Mouse (Mus musculus): ENCODE data around the gene Kyat1.
A peak's percentile ranks its signal among the peaks of the same experiment; 100 is the strongest.

The Kyat1 gene

GRCm38 (mm10) chr2:30205629-30206357, at the start of gene Kyat1:
Kyat1 (minus strand) TSS chr2:30205847.
- peak; percentile 96 for DNase-seq (ENCODE audit: low read depth, low spot score)

DNA sequence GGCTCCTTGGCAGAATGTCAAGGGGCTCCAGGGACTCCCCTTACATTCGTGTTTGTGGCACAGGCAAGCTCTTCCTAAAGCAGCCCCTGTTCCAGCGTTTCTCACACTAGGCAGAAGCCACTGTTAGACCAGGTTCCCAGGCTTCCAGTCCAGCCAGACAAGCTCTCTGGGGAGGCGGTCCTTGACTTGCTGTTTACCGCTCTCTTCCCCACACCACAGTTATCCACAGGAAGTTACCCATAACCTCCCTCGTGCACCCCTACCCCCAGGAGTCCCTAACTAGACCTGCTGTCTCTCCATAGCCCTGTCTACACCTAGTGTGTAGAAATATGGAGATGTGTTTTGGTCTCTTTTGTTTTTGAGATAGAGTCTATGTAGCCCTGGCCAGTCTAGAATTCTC, 48.2 kb upstream of the Kyat1 start:
- DNase-seq (ENCODE audit: low read depth, low spot score): no peak

DNA sequence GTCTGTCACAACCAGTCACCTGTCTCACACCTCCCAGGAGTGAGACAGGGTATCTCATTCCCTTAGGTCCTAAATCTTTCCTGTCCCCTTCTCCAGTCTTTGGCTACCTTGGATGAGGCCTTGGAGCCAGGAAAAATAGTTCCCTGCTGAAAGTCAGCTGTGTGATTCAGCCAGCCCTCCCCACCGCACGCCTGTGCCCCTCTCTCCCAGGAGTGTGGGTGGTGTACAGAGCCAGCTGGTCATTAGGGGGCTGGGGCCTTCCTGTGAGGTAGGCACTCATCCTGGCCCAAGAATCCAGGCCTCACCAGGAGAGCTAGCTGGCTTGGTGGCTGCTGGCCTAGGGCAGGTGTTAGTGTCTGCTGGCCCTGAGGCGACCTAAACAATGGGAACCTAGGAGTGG, 46.9 kb upstream of the Kyat1 start:
- no peak for DNase-seq (ENCODE audit: low read depth, low spot score)

- peak; percentile 59 for DNase-seq (ENCODE audit: low read depth, low spot score)
Observed at GRCm38 (mm10) chr2:30251417-30252104, 45.9 kb upstream of the Kyat1 start.

GRCm38 (mm10) chr2:30250166-30251128, 44.8 kb upstream of the Kyat1 start:
- no peak for DNase-seq (ENCODE audit: low read depth, low spot score)

- DNase-seq (ENCODE audit: low read depth, low spot score): no peak
Observed at GRCm38 (mm10) chr2:30249182-30249581, 43.5 kb upstream of the Kyat1 start.

DNA sequence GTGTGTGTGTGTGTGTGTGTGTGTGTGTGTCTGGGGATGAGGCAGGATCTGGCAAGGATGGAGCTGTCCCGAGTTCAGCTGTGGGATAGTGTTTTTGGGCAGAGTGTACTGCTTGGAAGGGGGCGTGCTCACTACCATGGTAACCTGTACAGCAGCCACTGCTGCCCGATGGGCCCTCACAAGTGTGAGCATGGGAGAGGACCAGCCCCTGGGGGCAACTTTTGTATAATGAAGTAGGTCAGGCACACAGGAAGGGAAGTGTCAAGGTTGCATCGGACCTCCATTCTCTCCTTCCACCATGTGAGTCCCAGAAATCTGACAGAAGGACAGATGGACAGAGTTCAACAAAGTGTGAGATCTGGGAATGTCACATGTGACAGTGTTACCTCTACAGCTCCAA, 42.0 kb upstream of the Kyat1 start:
- DNase-seq (ENCODE audit: low read depth, low spot score): no peak

- no peak for DNase-seq (ENCODE audit: low read depth, low spot score)
Observed at GRCm38 (mm10) chr2:30247036-30247435, 41.4 kb upstream of the Kyat1 start.

DNA sequence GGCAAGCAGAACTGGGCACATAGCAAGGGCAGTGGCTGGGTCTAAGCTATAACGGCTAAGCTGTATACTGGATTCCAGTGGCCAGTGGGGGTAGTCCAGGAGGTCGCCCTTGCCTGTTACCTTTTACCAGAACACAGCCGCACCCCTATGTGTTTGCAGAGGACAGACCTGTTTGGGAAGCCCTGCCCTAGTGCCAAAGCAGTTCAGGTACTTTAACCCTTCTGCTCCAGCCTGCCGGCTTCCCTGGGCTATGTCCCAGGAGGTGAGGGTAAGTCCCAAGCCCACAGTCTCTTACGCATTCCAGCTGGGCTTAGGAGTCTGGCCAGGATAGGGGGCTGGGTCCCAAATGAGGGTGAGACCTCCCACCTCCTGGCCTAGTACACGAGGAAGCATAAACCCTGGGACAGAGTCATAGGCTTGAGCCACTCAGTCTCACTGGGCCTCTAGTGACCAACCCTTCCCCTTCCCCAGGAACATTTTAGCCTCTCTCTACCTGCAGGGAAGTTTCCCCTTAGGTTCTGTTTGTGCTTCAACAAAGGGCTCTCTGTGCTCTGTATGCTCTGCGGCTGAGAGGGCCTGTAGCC, 39.0 kb upstream of the Kyat1 start:
- DNase-seq (ENCODE audit: low read depth, low spot score): no peak

GRCm38 (mm10) chr2:30243391-30243790, 37.7 kb upstream of the Kyat1 start:
- DNase-seq (ENCODE audit: low read depth, low spot score): no peak

GRCm38 (mm10) chr2:30242509-30242908, 36.9 kb upstream of the Kyat1 start:
- DNase-seq (ENCODE audit: low read depth, low spot score): no peak

GRCm38 (mm10) chr2:30240267-30240666, 34.6 kb upstream of the Kyat1 start, which contains the start of gene Gm28035:
Gm28035 (plus strand) TSS chr2:30240567.
- no peak for DNase-seq (ENCODE audit: low read depth, low spot score)

DNA sequence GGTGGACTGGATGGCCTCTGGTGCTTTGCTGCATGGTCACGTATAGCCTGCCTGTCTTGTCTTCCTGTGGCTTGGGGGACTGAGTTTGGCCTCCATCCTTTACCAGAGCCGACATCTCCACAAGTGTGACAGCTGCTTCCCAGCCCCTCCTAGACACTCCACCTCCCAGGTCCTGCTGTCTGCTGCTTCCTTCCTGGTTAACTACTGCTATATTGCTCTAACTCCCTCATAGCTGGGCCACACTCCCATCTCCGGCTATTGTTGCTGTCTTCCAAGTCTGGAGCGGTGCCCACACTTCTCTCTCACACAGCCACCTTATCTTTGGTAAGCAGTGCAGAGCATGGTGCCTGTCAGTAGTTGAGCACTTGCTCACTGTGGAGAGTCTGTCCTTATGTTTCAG, 34.1 kb upstream of the Kyat1 start:
- no peak for DNase-seq (ENCODE audit: low read depth, low spot score)

- no peak for DNase-seq (ENCODE audit: low read depth, low spot score)
Observed at GRCm38 (mm10) chr2:30238906-30239465, 33.3 kb upstream of the Kyat1 start.

DNA sequence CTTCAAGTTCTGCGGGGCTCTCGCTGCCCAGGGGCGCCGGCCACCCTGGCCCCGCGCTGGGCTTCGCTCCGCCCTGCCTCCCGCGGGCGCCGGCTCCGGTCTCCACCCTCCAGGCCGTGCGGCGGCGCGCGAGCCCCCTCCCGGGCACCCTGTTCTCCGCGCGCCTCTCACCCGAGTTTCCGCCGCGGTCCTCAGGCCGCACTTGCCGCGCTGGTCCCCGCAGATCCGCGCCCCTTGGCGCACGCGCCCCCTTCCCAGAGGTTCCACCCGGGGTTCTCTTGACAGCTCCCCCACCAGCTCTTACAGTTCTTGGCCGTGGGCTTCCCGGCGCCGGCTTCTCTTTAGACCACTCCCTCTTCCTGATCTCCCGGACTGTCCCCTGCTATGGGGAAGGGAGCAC, 32.2 kb upstream of the Kyat1 start:
- no peak for DNase-seq (ENCODE audit: low read depth, low spot score)

- DNase-seq (ENCODE audit: low read depth, low spot score): peak; percentile 99
Observed at GRCm38 (mm10) chr2:30237199-30237880, 31.7 kb upstream of the Kyat1 start, which contains the start of gene Lrrc8a. Lrrc8a (plus strand) TSS chr2:30237715.

- DNase-seq (ENCODE audit: low read depth, low spot score): peak; percentile 48
Observed at GRCm38 (mm10) chr2:30236426-30237198, 31.0 kb upstream of the Kyat1 start.

- no peak for DNase-seq (ENCODE audit: low read depth, low spot score)
Observed at GRCm38 (mm10) chr2:30235593-30235992, 29.9 kb upstream of the Kyat1 start.

- DNase-seq (ENCODE audit: low read depth, low spot score): no peak
Observed at GRCm38 (mm10) chr2:30216293-30216692, 10.6 kb upstream of the Kyat1 start.

GRCm38 (mm10) chr2:30215493-30215892, 9.8 kb upstream of the Kyat1 start:
- no peak for DNase-seq (ENCODE audit: low read depth, low spot score)
